Mouse (Mus musculus) neural tube, embryonic 13.5 days (tissue): ENCODE measurements at regions not wholly inside any gene's neighbourhood (a gene's known extent, or its start where the extent isn't known, plus 50 kb on each side); places are given as distances from the start of the nearest gene placed in this dataset.

Experiments used
- ATAC-seq: fragments of 200-750 bp; cut with Nextera tagmentation; 2 replicates; pipeline ENCODE4 v1.8.0; 2017; ENCODE audit warnings: low read depth, mild to moderate bottlenecking, moderate TSS enrichment, moderate library complexity
- H3K27ac ChIP-seq: fragments of 300-500 bp; sonication (generic); replicated peaks from 2 replicates; pipeline ENCODE4 v1.5.1; 2015; ENCODE audit warnings: moderate library complexity, mild to moderate bottlenecking, inconsistent platforms
- H3K27me3 ChIP-seq: fragments of 300-500 bp; sonication (generic); 2 replicates; pipeline ENCODE4 v1.6.1; 2015; ENCODE audit warnings: mild to moderate bottlenecking, inconsistent platforms
- H3K36me3 ChIP-seq: fragments of 300-500 bp; sonication (generic); 2 replicates; pipeline ENCODE4 v1.6.1; 2015; ENCODE audit warnings: mild to moderate bottlenecking, inconsistent platforms
- H3K4me1 ChIP-seq: fragments of 300-500 bp; sonication (generic); replicated peaks from 2 replicates; pipeline ENCODE4 v1.6.1; 2015; ENCODE audit warnings: inconsistent platforms
- H3K4me2 ChIP-seq: fragments of 300-500 bp; sonication (generic); 2 replicates; pipeline ENCODE4 v1.6.1; 2015; ENCODE audit warnings: inconsistent platforms, mild to moderate bottlenecking, moderate library complexity
- H3K4me3 ChIP-seq: fragments of 300-500 bp; sonication (generic); 2 replicates; pipeline ENCODE4 v1.5.1; 2015; ENCODE audit warnings: mild to moderate bottlenecking, inconsistent platforms
- H3K9ac ChIP-seq: fragments of 300-500 bp; sonication (generic); 2 replicates; pipeline ENCODE4 v1.6.1; 2015; ENCODE audit warnings: moderate library complexity, mild to moderate bottlenecking, inconsistent platforms
- H3K9me3 ChIP-seq: fragments of 300-500 bp; sonication (generic); 2 replicates; pipeline ENCODE4 v1.6.1; 2016; ENCODE audit warnings: inconsistent platforms
- WGBS: fragments of 180-500 bp; shearing (Covaris S2); methylation state at CpG from one replicate; pipeline ENCODE4 v1.1.7; 2015; 5-methylcytosine and 5-hydroxymethylcytosine counted together

- ATAC-seq: no peak
- Histone ChIP-seq H3K27me3 (no peaks in the 10 kb centered on the region), H3K9ac (no peak overlapping the region), H3K36me3 (no peaks in the 10 kb centered on the region), H3K4me3 (no peak overlapping the region), H3K9me3 (no peaks in the 10 kb centered on the region), H3K27ac (no peak overlapping the region), H3K4me1 (no peaks in the 10 kb centered on the region), H3K4me2 (no peak overlapping the region)
- 55% methylated on average over 2 of the region's 2 CpGs for WGBS
These were observed 289.0 kb upstream of the Tnc start for GRCm38 (mm10) chr4:64335814-64336213.

GRCm38 (mm10) chr4:64330213-64330612 is 283.4 kb upstream of the Tnc start:
- Histone ChIP-seq H3K27me3 (no peaks in the 10 kb centered on the region), H3K9ac (no peak overlapping the region), H3K36me3 (no peaks in the 10 kb centered on the region), H3K4me1 (no peaks in the 10 kb centered on the region), H3K4me2 (no peak overlapping the region), H3K27ac (no peak overlapping the region), H3K4me3 (no peak overlapping the region), H3K9me3 (no peaks in the 10 kb centered on the region)
- ATAC-seq: no peak
- WGBS: 18% methylated on average over 3 of the region's 3 CpGs

GRCm38 (mm10) chr4:64324391-64324790 is 277.6 kb upstream of the Tnc start:
- Histone ChIP-seq H3K36me3 (no peaks in the 10 kb centered on the region), H3K9ac (no peak overlapping the region), H3K27ac (no peak overlapping the region), H3K9me3 (no peaks in the 10 kb centered on the region), H3K27me3 (no peaks in the 10 kb centered on the region), H3K4me2 (no peak overlapping the region), H3K4me3 (no peak overlapping the region), H3K4me1 (no peaks in the 10 kb centered on the region)
- no peak for ATAC-seq
- WGBS: 77% methylated on average over 3 of the region's 3 CpGs

- Histone ChIP-seq H3K27ac (no peak overlapping the region), H3K9me3 (no peaks in the 10 kb centered on the region), H3K4me2 (no peak overlapping the region), H3K4me1 (no peaks in the 10 kb centered on the region), H3K36me3 (no peaks in the 10 kb centered on the region), H3K27me3 (no peaks in the 10 kb centered on the region), H3K4me3 (no peak overlapping the region), H3K9ac (no peak overlapping the region)
- WGBS: 68% methylated on average over 3 of the region's 3 CpGs
- ATAC-seq: no peak
These were observed 269.9 kb upstream of the Tnc start for GRCm38 (mm10) chr4:64316553-64317347.

GRCm38 (mm10) chr4:64296941-64297340 is 250.1 kb upstream of the Tnc start:
- Histone ChIP-seq H3K9ac (no peak overlapping the region), H3K4me1 (no peaks in the 10 kb centered on the region), H3K9me3 (no peaks in the 10 kb centered on the region), H3K4me3 (no peak overlapping the region), H3K27ac (no peak overlapping the region), H3K36me3 (no peaks in the 10 kb centered on the region), H3K27me3 (no peaks in the 10 kb centered on the region), H3K4me2 (no peak overlapping the region)
- ATAC-seq: no peak
- 72% methylated on average over 2 of the region's 2 CpGs for WGBS

- no peak for ATAC-seq
These were observed 235.7 kb upstream of the Tnc start for GRCm38 (mm10) chr4:64282471-64282870.

GRCm38 (mm10) chr4:64276980-64277379 is 230.2 kb upstream of the Tnc start:
- 5% methylated on average over 2 of the region's 2 CpGs for WGBS

More at GRCm38 (mm10) chr4:64282471-64282870, 235.7 kb upstream of the Tnc start:
- no peaks in the 10 kb centered on the region for H3K4me1 ChIP-seq
- WGBS: 89% methylated on average over 1 of the region's 1 CpGs
- H3K27ac ChIP-seq: no peak overlapping the region
- no peaks in the 10 kb centered on the region for H3K27me3 ChIP-seq
- no peaks in the 10 kb centered on the region for H3K9me3 ChIP-seq
- H3K4me2 ChIP-seq: no peak overlapping the region
- no peak overlapping the region for H3K9ac ChIP-seq
- H3K36me3 ChIP-seq: no peaks in the 10 kb centered on the region
- no peak overlapping the region for H3K4me3 ChIP-seq

GRCm38 (mm10) chr4:64274291-64274960 is 227.6 kb upstream of the Tnc start:
- Histone ChIP-seq H3K4me3 (no peak overlapping the region), H3K27me3 (no peaks in the 10 kb centered on the region), H3K36me3 (no peaks in the 10 kb centered on the region), H3K27ac (no peak overlapping the region), H3K4me1 (peaks cover 6% of the 10 kb centered on the region), H3K9ac (no peak overlapping the region), H3K4me2 (no peak overlapping the region), H3K9me3 (no peaks in the 10 kb centered on the region)
- WGBS: 87% methylated on average over 3 of the region's 3 CpGs
- ATAC-seq: peak; percentile 63; the same call in 1 of the 2 replicates

More at GRCm38 (mm10) chr4:64276980-64277379, 230.2 kb upstream of the Tnc start:
- no peak for ATAC-seq
- Histone ChIP-seq H3K4me3 (no peak overlapping the region), H3K4me1 (peaks cover 6% of the 10 kb centered on the region), H3K36me3 (no peaks in the 10 kb centered on the region), H3K27ac (no peak overlapping the region), H3K27me3 (no peaks in the 10 kb centered on the region), H3K9ac (no peak overlapping the region), H3K4me2 (no peak overlapping the region), H3K9me3 (no peaks in the 10 kb centered on the region)

- Histone ChIP-seq H3K27ac (no peak overlapping the region), H3K27me3 (no peaks in the 10 kb centered on the region), H3K4me3 (no peak overlapping the region), H3K9me3 (no peaks in the 10 kb centered on the region), H3K4me1 (no peaks in the 10 kb centered on the region), H3K36me3 (no peaks in the 10 kb centered on the region), H3K9ac (no peak overlapping the region), H3K4me2 (no peak overlapping the region)
- 64% methylated on average over 5 of the region's 5 CpGs for WGBS
- ATAC-seq: no peak
These were observed 223.0 kb upstream of the Tnc start for GRCm38 (mm10) chr4:64269846-64270245.

GRCm38 (mm10) chr4:64269117-64269516 is 222.3 kb upstream of the Tnc start:
- no peaks in the 10 kb centered on the region for H3K4me1 ChIP-seq
- H3K9me3 ChIP-seq: no peaks in the 10 kb centered on the region
- H3K27me3 ChIP-seq: no peaks in the 10 kb centered on the region
- no peak overlapping the region for H3K4me2 ChIP-seq
- no peak for ATAC-seq
- 86% methylated on average over 2 of the region's 2 CpGs for WGBS
- no peaks in the 10 kb centered on the region for H3K36me3 ChIP-seq
- no peak overlapping the region for H3K4me3 ChIP-seq
- H3K9ac ChIP-seq: no peak overlapping the region
- no peak overlapping the region for H3K27ac ChIP-seq

GRCm38 (mm10) chr4:64260473-64260872 is 213.7 kb upstream of the Tnc start:
- no peak overlapping the region for H3K27ac ChIP-seq
- no peaks in the 10 kb centered on the region for H3K36me3 ChIP-seq
- no peaks in the 10 kb centered on the region for H3K9me3 ChIP-seq
- H3K27me3 ChIP-seq: no peaks in the 10 kb centered on the region
- H3K4me3 ChIP-seq: no peak overlapping the region
- ATAC-seq: no peak
- no peak overlapping the region for H3K4me2 ChIP-seq
- no peaks in the 10 kb centered on the region for H3K4me1 ChIP-seq
- no peak overlapping the region for H3K9ac ChIP-seq

GRCm38 (mm10) chr4:64260188-64260444 is 213.3 kb upstream of the Tnc start:
- Histone ChIP-seq H3K36me3 (no peaks in the 10 kb centered on the region), H3K4me2 (no peak overlapping the region), H3K9ac (no peak overlapping the region), H3K4me1 (no peaks in the 10 kb centered on the region), H3K4me3 (no peak overlapping the region), H3K27ac (no peak overlapping the region), H3K9me3 (no peaks in the 10 kb centered on the region), H3K27me3 (no peaks in the 10 kb centered on the region)
- ATAC-seq: 0 out of 2 replicates have a peak, but pooled peaks have one; percentile 15
